Comparison of ENCODE assay signal across 24 mouse cellular contexts in the genomic region with DNA sequence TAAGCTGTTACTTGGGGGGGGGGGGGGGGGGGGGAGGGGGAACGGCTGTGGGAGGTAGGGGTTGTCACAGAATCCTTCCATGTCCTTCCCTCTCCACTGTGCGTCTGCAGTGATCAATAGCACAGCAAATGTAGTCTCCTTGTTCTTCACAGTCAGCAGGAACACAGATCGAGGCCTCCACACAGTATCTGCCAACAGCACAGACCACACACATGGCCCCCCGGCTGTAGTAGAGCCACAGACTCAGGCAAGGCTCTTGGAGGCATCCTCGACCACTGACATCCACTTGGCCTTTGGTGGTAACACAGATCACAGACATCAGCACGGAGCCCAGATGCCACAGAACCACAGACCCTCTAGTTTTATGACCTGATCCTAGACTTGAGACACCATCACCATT. TPM values are rescaled to one million over a fixed set of nuclear protein-coding genes. Genes with fewer than 3 reads are reported as not detected.
DNase-seq lines count a peak whose midpoint lies in the region; ATAC-seq and TF ChIP-seq lines count a peak whose summit lies in the region.
"Not testable (repeated sequence)": the region's sequence is repeated elsewhere in the genome, so short reads cannot be mapped to it uniquely, and the experiment has no call there.
"Had no signal": no experiment of that assay in that cellular context is flagged by ENCODE, and none has a peak within 500 bp of the region (broad histone marks: within the 10 kb centered on the region; RNA-seq: fewer than 3 reads in every experiment).

No protein-coding gene starts in this region.

- not testable (repeated sequence) for H3K4me2 ChIP-seq in forebrain, embryonic 16.5 days (ENCODE audit: low read length); hindbrain, embryonic 15.5 days; hindbrain, postnatal 0 days (ENCODE audit: low read depth, low read length); lung, embryonic 14.5 days; midbrain, embryonic 12.5 days (replicated peaks); midbrain, embryonic 16.5 days (ENCODE audit: low read length); neural tube, embryonic 11.5 days (ENCODE audit: low read depth); neural tube, embryonic 14.5 days (ENCODE audit: low read depth, low read length)

- not testable (repeated sequence) for H3K27me3 ChIP-seq in forebrain, embryonic 16.5 days (replicated peaks; ENCODE audit: control insufficient read depth, insufficient read depth, low read length); hindbrain, embryonic 15.5 days; hindbrain, postnatal 0 days (ENCODE audit: insufficient read depth, low read length); lung, embryonic 14.5 days (ENCODE audit: insufficient read depth, low read length); midbrain, embryonic 12.5 days; midbrain, embryonic 16.5 days (ENCODE audit: control insufficient read depth, insufficient read depth, low read depth, low read length); neural tube, embryonic 11.5 days (ENCODE audit: control insufficient read depth, insufficient read depth, low read length); neural tube, embryonic 14.5 days (ENCODE audit: control insufficient read depth, insufficient read depth, low read length)

- TF ChIP-seq CTCF in hindbrain, postnatal 0 days (IDR thresholded peaks at IDR 0.05; ENCODE audit: low read depth); lung, embryonic 14.5 days (IDR thresholded peaks at IDR 0.05; ENCODE audit: low read depth): not testable (repeated sequence)

- ATAC-seq in forebrain, embryonic 16.5 days: peak; percentile 12; the same call in 1 of the 2 replicates
- 0 out of 2 replicates have a peak, but pooled peaks have one; percentile 30 for ATAC-seq in hindbrain, embryonic 15.5 days (ENCODE audit: low FRiP score, low read depth)
- peak; percentile 62; the same call in 1 of the 2 replicates for ATAC-seq in hindbrain, postnatal 0 days
- peak; percentile 38; the same call in 1 of the 2 replicates for ATAC-seq in lung, embryonic 14.5 days (ENCODE audit: insufficient read depth)
- peak; percentile 58 for ATAC-seq in midbrain, embryonic 12.5 days (ENCODE audit: low FRiP score, low read depth)
- 0 out of 2 replicates have a peak, but pooled peaks have one; percentile 14 for ATAC-seq in midbrain, embryonic 16.5 days
- 0 out of 2 replicates have a peak, but pooled peaks have one; percentile 27 for ATAC-seq in neural tube, embryonic 11.5 days (ENCODE audit: insufficient read depth, low FRiP score, low TSS enrichment)
- ATAC-seq in neural tube, embryonic 14.5 days (ENCODE audit: low read depth): peak; percentile 44; the same call in 1 of the 2 replicates

- H3K9ac ChIP-seq in forebrain, embryonic 16.5 days (replicated peaks; ENCODE audit: low read depth, low read length); hindbrain, embryonic 15.5 days; hindbrain, postnatal 0 days (replicated peaks; ENCODE audit: low read length); lung, embryonic 14.5 days; midbrain, embryonic 12.5 days (replicated peaks); midbrain, embryonic 16.5 days (ENCODE audit: low read depth, low read length); neural tube, embryonic 11.5 days (ENCODE audit: low read length); neural tube, embryonic 14.5 days (replicated peaks; ENCODE audit: low read depth, low read length): not testable (repeated sequence)

- H3K36me3 ChIP-seq in forebrain, embryonic 16.5 days (ENCODE audit: control insufficient read depth, insufficient read depth); hindbrain, embryonic 15.5 days; hindbrain, postnatal 0 days (ENCODE audit: insufficient read depth, low read length); lung, embryonic 14.5 days (ENCODE audit: insufficient read depth); midbrain, embryonic 12.5 days; midbrain, embryonic 16.5 days (ENCODE audit: control insufficient read depth, insufficient read depth, low read length); neural tube, embryonic 11.5 days (ENCODE audit: control insufficient read depth, insufficient read depth, low read length); neural tube, embryonic 14.5 days (ENCODE audit: control insufficient read depth, insufficient read depth, low read length): not testable (repeated sequence)

- not testable (repeated sequence) for H3K27ac ChIP-seq in forebrain, embryonic 16.5 days (ENCODE audit: low read length); hindbrain, embryonic 15.5 days (replicated peaks); hindbrain, postnatal 0 days; lung, embryonic 14.5 days (ENCODE audit: low read depth); midbrain, embryonic 12.5 days (replicated peaks); midbrain, embryonic 16.5 days (ENCODE audit: low read length); neural tube, embryonic 11.5 days (ENCODE audit: low read depth, low read length); neural tube, embryonic 14.5 days (ENCODE audit: low read depth, low read length)

- H3K9me3 ChIP-seq in forebrain, embryonic 16.5 days (ENCODE audit: control insufficient read depth, low read length); hindbrain, embryonic 15.5 days; hindbrain, postnatal 0 days (ENCODE audit: low read length); lung, embryonic 14.5 days (ENCODE audit: low read depth, low read length); midbrain, embryonic 12.5 days; midbrain, embryonic 16.5 days (replicated peaks; ENCODE audit: control insufficient read depth, low read length, poor library complexity, severe bottlenecking); neural tube, embryonic 11.5 days (ENCODE audit: control insufficient read depth, low read length); neural tube, embryonic 14.5 days (ENCODE audit: control insufficient read depth, low read length): not testable (repeated sequence)

- WGBS in forebrain, embryonic 16.5 days: no CpG with 5 or more reads among the region's 6 CpGs
- WGBS in hindbrain, embryonic 15.5 days: no CpG with 5 or more reads among the region's 6 CpGs
- WGBS in hindbrain, postnatal 0 days: no CpG with 5 or more reads among the region's 6 CpGs
- no CpG with 5 or more reads among the region's 6 CpGs for WGBS in lung, embryonic 14.5 days
- no CpG with 5 or more reads among the region's 6 CpGs for WGBS in midbrain, embryonic 12.5 days
- no CpG with 5 or more reads among the region's 6 CpGs for WGBS in midbrain, embryonic 16.5 days
- WGBS in neural tube, embryonic 11.5 days: no CpG with 5 or more reads among the region's 6 CpGs
- WGBS in neural tube, embryonic 14.5 days: no CpG with 5 or more reads among the region's 6 CpGs

- DNase-seq in hindbrain, postnatal 0 days (ENCODE audit: low spot score); lung, embryonic 14.5 days; neural tube, embryonic 11.5 days (ENCODE audit: low spot score): not testable (repeated sequence)

- not testable (repeated sequence) for H3K4me1 ChIP-seq in forebrain, embryonic 16.5 days (replicated peaks; ENCODE audit: control insufficient read depth, insufficient read depth, low read length); hindbrain, embryonic 15.5 days (replicated peaks); hindbrain, postnatal 0 days (ENCODE audit: insufficient read depth, low read length); lung, embryonic 14.5 days (ENCODE audit: insufficient read depth); midbrain, embryonic 12.5 days; midbrain, embryonic 16.5 days (ENCODE audit: control insufficient read depth, insufficient read depth, low read length); neural tube, embryonic 11.5 days (ENCODE audit: control insufficient read depth, insufficient read depth, low read length); neural tube, embryonic 14.5 days (ENCODE audit: control insufficient read depth, insufficient read depth, low read length)

- not testable (repeated sequence) for H3K4me3 ChIP-seq in forebrain, embryonic 16.5 days (replicated peaks; ENCODE audit: low read length); hindbrain, embryonic 15.5 days; hindbrain, postnatal 0 days (ENCODE audit: low read length); lung, embryonic 14.5 days (ENCODE audit: low read depth, low read length); midbrain, embryonic 12.5 days; midbrain, embryonic 16.5 days (ENCODE audit: low read depth, low read length); neural tube, embryonic 11.5 days (ENCODE audit: low read depth, low read length); neural tube, embryonic 14.5 days (ENCODE audit: low read depth, low read length)

RNA-seq across cellular contexts. Expression of a gene that starts 29.0 kb away (rescaled TPM):
- polyA plus RNA-seq in forebrain, embryonic 16.5 days (2015; fragmentation: Nextera tagmentation; extraction: Ambion mirVana): not detected in 2 replicates
- not detected in 2 replicates for polyA plus RNA-seq in hindbrain, embryonic 15.5 days (2015; fragmentation: Nextera tagmentation; extraction: Ambion mirVana)
- not detected in 2 replicates for total RNA-seq in hindbrain, postnatal 0 days (2014; rRNA removed)
- polyA plus RNA-seq in hindbrain, postnatal 0 days (2015; fragmentation: Nextera tagmentation; extraction: Ambion mirVana): not detected in 2 replicates
- not detected in 2 replicates for polyA plus RNA-seq in lung, embryonic 14.5 days (2014; fragmentation: Nextera tagmentation; extraction: Ambion mirVana)
- not detected in 2 replicates for polyA plus RNA-seq in midbrain, embryonic 12.5 days (2016; fragmentation: Nextera tagmentation; extraction: Ambion mirVana)
- polyA plus RNA-seq in midbrain, embryonic 16.5 days (2015; fragmentation: Nextera tagmentation; extraction: Ambion mirVana): 0.08 TPM in 1 of 2 replicates, not detected in the other
- polyA plus RNA-seq in neural tube, embryonic 11.5 days (2014; fragmentation: Nextera tagmentation; extraction: Ambion mirVana): not detected in 2 replicates
- not detected in 2 replicates for polyA plus RNA-seq in neural tube, embryonic 14.5 days (2014; fragmentation: Nextera tagmentation; extraction: Ambion mirVana)
- total RNA-seq: adrenal gland, adult 18-20 months; CH12.LX; G1E had no signal
- polyA plus RNA-seq: activated CD4-positive, CD25-positive, alpha-beta regulatory T cell, adult 4 months; CD4-positive, CD25-positive, alpha-beta regulatory T cell, adult 4 months; cerebellum, adult 2 months; cortical plate, adult 2 months; embryonic facial prominence, embryonic 10.5 days; embryonic facial prominence, embryonic 12.5 days; forebrain, embryonic 11.5 days; forebrain, embryonic 13.5 days; G1E had no signal

RNA-seq across cellular contexts. Expression of a gene that starts 47.4 kb away (rescaled TPM):
- polyA plus RNA-seq in forebrain, embryonic 16.5 days (2015; fragmentation: Nextera tagmentation; extraction: Ambion mirVana): not detected in 2 replicates
- not detected in 2 replicates for polyA plus RNA-seq in hindbrain, embryonic 15.5 days (2015; fragmentation: Nextera tagmentation; extraction: Ambion mirVana)
- not detected in 2 replicates for total RNA-seq in hindbrain, postnatal 0 days (2014; rRNA removed)
- polyA plus RNA-seq in hindbrain, postnatal 0 days (2015; fragmentation: Nextera tagmentation; extraction: Ambion mirVana): not detected in 2 replicates
- not detected in 2 replicates for polyA plus RNA-seq in lung, embryonic 14.5 days (2014; fragmentation: Nextera tagmentation; extraction: Ambion mirVana)
- not detected in 2 replicates for polyA plus RNA-seq in midbrain, embryonic 12.5 days (2016; fragmentation: Nextera tagmentation; extraction: Ambion mirVana)
- not detected in 2 replicates for polyA plus RNA-seq in midbrain, embryonic 16.5 days (2015; fragmentation: Nextera tagmentation; extraction: Ambion mirVana)
- polyA plus RNA-seq in neural tube, embryonic 11.5 days (2014; fragmentation: Nextera tagmentation; extraction: Ambion mirVana): not detected in 2 replicates
- not detected in 2 replicates for polyA plus RNA-seq in neural tube, embryonic 14.5 days (2014; fragmentation: Nextera tagmentation; extraction: Ambion mirVana)
- total RNA-seq: adrenal gland, adult 18-20 months; adrenal gland, adult 8-10 months; adrenal gland, postnatal 14 days; adrenal gland, postnatal 36 days; CH12.LX had no signal
- polyA plus RNA-seq: activated CD4-positive, CD25-positive, alpha-beta regulatory T cell, adult 4 months; CD4-positive, CD25-positive, alpha-beta regulatory T cell, adult 4 months; cerebellum, adult 2 months; cortical plate, adult 2 months; embryonic facial prominence, embryonic 10.5 days; embryonic facial prominence, embryonic 12.5 days; forebrain, embryonic 11.5 days; forebrain, embryonic 13.5 days; G1E; Patski had no signal

RNA-seq across cellular contexts. Expression of a gene that starts 58.4 kb away (rescaled TPM):
- polyA plus RNA-seq in forebrain, embryonic 16.5 days (2015; fragmentation: Nextera tagmentation; extraction: Ambion mirVana): not detected in 2 replicates
- polyA plus RNA-seq in hindbrain, embryonic 15.5 days (2015; fragmentation: Nextera tagmentation; extraction: Ambion mirVana): not detected in 2 replicates
- not detected in 2 replicates for total RNA-seq in hindbrain, postnatal 0 days (2014; rRNA removed)
- polyA plus RNA-seq in hindbrain, postnatal 0 days (2015; fragmentation: Nextera tagmentation; extraction: Ambion mirVana): not detected in 2 replicates
- not detected in 2 replicates for polyA plus RNA-seq in lung, embryonic 14.5 days (2014; fragmentation: Nextera tagmentation; extraction: Ambion mirVana)
- not detected in 2 replicates for polyA plus RNA-seq in midbrain, embryonic 12.5 days (2016; fragmentation: Nextera tagmentation; extraction: Ambion mirVana)
- polyA plus RNA-seq in midbrain, embryonic 16.5 days (2015; fragmentation: Nextera tagmentation; extraction: Ambion mirVana): not detected in 2 replicates
- not detected in 2 replicates for polyA plus RNA-seq in neural tube, embryonic 11.5 days (2014; fragmentation: Nextera tagmentation; extraction: Ambion mirVana)
- polyA plus RNA-seq in neural tube, embryonic 14.5 days (2014; fragmentation: Nextera tagmentation; extraction: Ambion mirVana): not detected in 2 replicates
- total RNA-seq: adrenal gland, adult 18-20 months; adrenal gland, adult 8-10 months; adrenal gland, postnatal 14 days; adrenal gland, postnatal 36 days; CH12.LX had no signal
- polyA plus RNA-seq: activated CD4-positive, CD25-positive, alpha-beta regulatory T cell, adult 4 months; CD4-positive, CD25-positive, alpha-beta regulatory T cell, adult 4 months; cerebellum, adult 2 months; cortical plate, adult 2 months; embryonic facial prominence, embryonic 10.5 days; embryonic facial prominence, embryonic 12.5 days; embryonic facial prominence, embryonic 14.5 days; forebrain, embryonic 11.5 days; forebrain, embryonic 13.5 days; G1E; Patski had no signal

Comparison
In these comparisons a context has a peak if more than half of its experiments do, and no peak if none do; other contexts are left out.
1. ATAC-seq: peak in every context shown above with its lines; median percentile 62 in hindbrain, postnatal 0 days; 58 in midbrain, embryonic 12.5 days; 44 in neural tube, embryonic 14.5 days; 38 in lung, embryonic 14.5 days; 30 in hindbrain, embryonic 15.5 days; 27 in neural tube, embryonic 11.5 days; 14 in midbrain, embryonic 16.5 days; 12 in forebrain, embryonic 16.5 days.